24 mouse cellular contexts compared by ENCODE assay signal in the genomic region with DNA sequence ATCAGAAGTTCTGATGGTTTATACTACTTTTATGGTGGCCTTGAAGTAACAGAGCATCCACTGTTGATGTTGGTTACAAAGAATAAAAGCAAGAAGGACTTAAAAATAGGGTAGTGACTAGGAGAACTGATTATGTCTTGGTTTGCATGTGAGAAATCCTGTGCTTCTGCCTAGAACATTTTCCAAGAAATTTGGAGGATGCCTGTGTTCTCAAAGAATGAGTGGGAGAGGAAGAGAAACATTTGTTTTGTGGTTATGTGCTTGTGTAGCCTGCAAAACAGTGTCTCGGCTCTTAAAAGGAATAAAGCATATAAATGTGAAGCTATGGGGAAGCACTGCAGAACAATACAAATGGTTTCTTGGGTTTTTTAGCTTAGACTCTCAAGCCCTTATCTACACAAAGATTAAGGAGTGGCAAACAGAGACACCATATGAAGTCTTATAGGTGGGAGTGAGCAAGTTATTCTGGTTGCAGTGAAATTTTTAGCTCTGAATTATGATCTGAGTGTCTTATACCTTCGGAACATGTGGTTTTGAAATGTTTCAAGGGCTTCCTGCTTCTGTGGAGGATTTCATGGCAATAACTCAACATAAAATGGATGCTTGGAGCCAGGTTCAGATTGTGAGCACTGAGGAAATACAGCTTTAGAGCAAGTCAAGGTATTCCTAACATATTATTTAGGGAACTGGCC.
A peak's percentile ranks its signal among the peaks of the same experiment; 100 is the strongest.
DNase-seq lines count a peak whose midpoint lies in the region; ATAC-seq and TF ChIP-seq lines count a peak whose summit lies in the region.
"Had no signal": no experiment of that assay in that cellular context is flagged by ENCODE, and none has a peak within 500 bp of the region (broad histone marks: within the 10 kb centered on the region; RNA-seq: fewer than 3 reads in every experiment).

No protein-coding gene starts in this region.

- no peak for TF ChIP-seq CTCF in left cerebral cortex, adult 2 months (IDR thresholded peaks at IDR 0.05)

- H3K4me3 ChIP-seq in left cerebral cortex, adult 2 months: no peak overlapping the region
- H3K4me3 ChIP-seq: embryonic facial prominence, embryonic 15.5 days; erythroblast, embryonic 14.5 days; forebrain, embryonic 10.5 days; forebrain, embryonic 15.5 days; heart, embryonic 13.5 days had no signal

- intact Hi-C loops in left cerebral cortex, adult 2 months (cut with DNase I): loop anchor here (1.0 to 5.0 kb wide), 3 partner anchors 68 to 408 kb away; no protein-coding TSS in a partner anchor
- intact Hi-C loops in left cerebral cortex, postnatal 4 days (cut with DNase I): no loop called here

- DNase-seq in frontal cortex, postnatal 10 days (ENCODE audit: low spot score in 2 of 2): no peak
- DNase-seq in layer of hippocampus, adult 18-20 months (ENCODE audit: low spot score in 2 of 2): peak; percentile 2 to 32
- DNase-seq in layer of hippocampus, adult 9-10 months (ENCODE audit: low spot score): no peak
- DNase-seq in left cerebral cortex, adult 2 months (ENCODE audit: extremely low spot score in 1 of 2, low spot score in 2 of 2): no peak
- no peak for DNase-seq in left cerebral cortex, postnatal 4 days
- DNase-seq in brain, adult 2 months (ENCODE audit: low read depth, low spot score): peak; percentile 75
- no peak for DNase-seq in thymus, postnatal 10 days (ENCODE audit: low spot score in 2 of 2)
- DNase-seq: adrenal gland, adult 8-10 months; adrenal gland, postnatal 36 days; B cell, adult 2 months; cerebellum, adult 11 months; cerebellum, adult 8-10 months; cerebellum, postnatal 14 days; embryo, embryonic 11 days; gastrocnemius, postnatal 36 days; heart, adult 11 months; heart, postnatal 36 days had no signal

- H3K27ac ChIP-seq in left cerebral cortex, adult 2 months: peak overlapping the region; percentile 75
- H3K27ac ChIP-seq: embryonic facial prominence, embryonic 15.5 days; forebrain, embryonic 10.5 days; forebrain, embryonic 15.5 days; heart, embryonic 13.5 days had no signal

- ATAC-seq in frontal cortex, adult (ENCODE audit: low TSS enrichment): peak; percentile 94
- ATAC-seq: CD4-positive, CD25-positive, alpha-beta regulatory T cell, adult 4 months; forebrain, embryonic 15.5 days had no signal

Comparison
In these comparisons a context has a peak if more than half of its experiments do, and no peak if none do; other contexts are left out.
1. DNase-seq: peak in layer of hippocampus, adult 18-20 months (2 of 2) and brain, adult 2 months (single experiment); none in frontal cortex, postnatal 10 days (0 of 2), layer of hippocampus, adult 9-10 months (single experiment), left cerebral cortex, adult 2 months (0 of 2), left cerebral cortex, postnatal 4 days (single experiment) and thymus, postnatal 10 days (0 of 2).